In the genomic region with DNA sequence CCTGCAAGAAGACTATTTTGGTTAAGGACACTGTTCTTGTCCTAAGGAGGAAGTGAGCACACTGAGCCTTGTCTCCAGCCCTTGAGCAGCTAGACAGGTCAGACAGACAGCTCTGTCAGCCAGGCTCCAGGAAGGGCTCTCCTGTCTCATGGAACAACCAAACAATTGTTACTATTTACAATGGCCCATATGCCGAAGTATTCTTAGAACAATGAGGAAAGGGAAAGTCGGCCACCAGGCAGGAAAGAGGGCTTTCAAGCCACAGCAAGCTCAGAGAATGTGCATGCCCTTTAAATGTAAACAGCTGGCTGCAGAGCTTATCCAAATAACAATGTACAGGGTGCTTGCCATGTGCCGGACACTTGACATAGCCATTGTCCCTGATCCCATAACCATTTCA, we compare ENCODE assay signal across 11 mouse cellular contexts.
DNase-seq lines count a peak whose midpoint lies in the region; ATAC-seq lines count a peak whose summit lies in the region.
"Had no signal": no experiment of that assay in that cellular context is flagged by ENCODE, and none has a peak within 500 bp of the region (broad histone marks: within the 10 kb centered on the region; RNA-seq: fewer than 3 reads in every experiment).

No protein-coding gene starts in this region.

- H3K9me3 ChIP-seq in liver, embryonic 16.5 days (replicated peaks; ENCODE audit: control insufficient read depth, low read length): no peaks in the 10 kb centered on the region
- H3K9me3 ChIP-seq in liver, embryonic 11.5 days (ENCODE audit: control insufficient read depth, low read length): no peaks in the 10 kb centered on the region
- no peaks in the 10 kb centered on the region for H3K9me3 ChIP-seq in heart, embryonic 14.5 days (ENCODE audit: control insufficient read depth, low read length)
- H3K9me3 ChIP-seq in hindbrain, embryonic 16.5 days (ENCODE audit: control insufficient read depth, low read length): no peaks in the 10 kb centered on the region
- H3K9me3 ChIP-seq: neural tube, embryonic 13.5 days had no signal

- H3K9ac ChIP-seq in liver, embryonic 16.5 days (ENCODE audit: low read depth, low read length): no peak overlapping the region
- H3K9ac ChIP-seq in liver, embryonic 11.5 days (ENCODE audit: low read depth, low read length): no peak overlapping the region
- H3K9ac ChIP-seq in heart, embryonic 14.5 days (ENCODE audit: low read length): no peak overlapping the region
- no peak overlapping the region for H3K9ac ChIP-seq in hindbrain, embryonic 16.5 days (ENCODE audit: low read depth, low read length)
- H3K9ac ChIP-seq: liver, embryonic 14.5 days; neural tube, embryonic 13.5 days had no signal

- H3K27ac ChIP-seq in liver, embryonic 16.5 days (ENCODE audit: low read length): no peak overlapping the region
- H3K27ac ChIP-seq in liver, embryonic 11.5 days (ENCODE audit: low read depth, low read length): no peak overlapping the region
- peak overlapping the region in 1 of 2 experiments; percentile 14; a peak in 1 of 4 replicates for H3K27ac ChIP-seq in heart, embryonic 14.5 days (replicated peaks in 1 of 2; ENCODE audit: control insufficient read depth in 1 of 2, insufficient read depth in 1 of 2, low read depth in 2 of 2, low read length in 2 of 2)
- no peak overlapping the region for H3K27ac ChIP-seq in hindbrain, embryonic 16.5 days (ENCODE audit: low read depth, low read length)
- H3K27ac ChIP-seq: liver, embryonic 14.5 days; neural tube, embryonic 13.5 days had no signal

- peak; percentile 20 for DNase-seq in embryo, embryonic 10 days (ENCODE audit: low spot score)
- no peak for DNase-seq in embryo, embryonic 9.5 days (ENCODE audit: extremely low spot score)
- no peak for DNase-seq in liver, embryonic 11.5 days (ENCODE audit: low spot score)
- peak; percentile 35 for DNase-seq in lung, postnatal 14 days
- DNase-seq in spleen, postnatal 10 days (ENCODE audit: low spot score in 2 of 2): no peak
- DNase-seq: thymus, postnatal 25 days had no signal

- no peaks in the 10 kb centered on the region for H3K36me3 ChIP-seq in liver, embryonic 16.5 days (ENCODE audit: control insufficient read depth, insufficient read depth)
- no peaks in the 10 kb centered on the region for H3K36me3 ChIP-seq in liver, embryonic 11.5 days (ENCODE audit: control insufficient read depth, insufficient read depth, low read length)
- H3K36me3 ChIP-seq in heart, embryonic 14.5 days (ENCODE audit: control insufficient read depth, insufficient read depth, low read length): no peaks in the 10 kb centered on the region
- no peaks in the 10 kb centered on the region for H3K36me3 ChIP-seq in hindbrain, embryonic 16.5 days (ENCODE audit: control insufficient read depth, insufficient read depth, low read length)
- H3K36me3 ChIP-seq: neural tube, embryonic 13.5 days had no signal

- WGBS in liver, embryonic 16.5 days (ENCODE audit: insufficient replicate concordance): 26% methylated on average over 3 of the region's 3 CpGs
- WGBS in liver, embryonic 11.5 days: 37% methylated on average over 3 of the region's 3 CpGs
- WGBS in heart, embryonic 14.5 days: 23% methylated on average over 3 of the region's 3 CpGs
- 23% methylated on average over 3 of the region's 3 CpGs for WGBS in hindbrain, embryonic 16.5 days

- no peaks in the 10 kb centered on the region for H3K4me1 ChIP-seq in liver, embryonic 16.5 days (ENCODE audit: control insufficient read depth, low read depth, low read length)
- H3K4me1 ChIP-seq in liver, embryonic 11.5 days (replicated peaks; ENCODE audit: control insufficient read depth, insufficient read depth, low read length): no peaks in the 10 kb centered on the region
- peaks cover 0 to 2% of the 10 kb centered on the region in 2 experiments; a peak in 1 of 4 replicates for H3K4me1 ChIP-seq in heart, embryonic 14.5 days (ENCODE audit: control insufficient read depth in 2 of 2, insufficient read depth in 2 of 2, low read length in 2 of 2)
- no peaks in the 10 kb centered on the region for H3K4me1 ChIP-seq in hindbrain, embryonic 16.5 days (ENCODE audit: control insufficient read depth, insufficient read depth, low read depth, low read length)
- H3K4me1 ChIP-seq: neural tube, embryonic 13.5 days had no signal

- ATAC-seq in liver, embryonic 16.5 days (ENCODE audit: low read depth): peak; percentile 37
- ATAC-seq in liver, embryonic 11.5 days (replicated peaks; ENCODE audit: low FRiP score): no peak
- ATAC-seq in heart, embryonic 14.5 days (ENCODE audit: insufficient number of reproducible peaks, insufficient read depth, low FRiP score, low read depth): 0 out of 2 replicates have a peak, but pooled peaks have one; percentile 31
- no peak for ATAC-seq in hindbrain, embryonic 16.5 days

- no peaks in the 10 kb centered on the region for H3K27me3 ChIP-seq in liver, embryonic 16.5 days (ENCODE audit: control insufficient read depth, insufficient read depth, low read depth, low read length)
- H3K27me3 ChIP-seq in liver, embryonic 11.5 days (replicated peaks; ENCODE audit: control insufficient read depth, insufficient read depth, low read length): no peaks in the 10 kb centered on the region
- H3K27me3 ChIP-seq in heart, embryonic 14.5 days (ENCODE audit: control insufficient read depth, insufficient read depth, low read length): no peaks in the 10 kb centered on the region
- no peaks in the 10 kb centered on the region for H3K27me3 ChIP-seq in hindbrain, embryonic 16.5 days (replicated peaks; ENCODE audit: control insufficient read depth, insufficient read depth, low read length)
- H3K27me3 ChIP-seq: neural tube, embryonic 13.5 days had no signal

- H3K4me3 ChIP-seq in liver, embryonic 16.5 days (ENCODE audit: low read depth, low read length): no peak overlapping the region
- no peak overlapping the region for H3K4me3 ChIP-seq in liver, embryonic 11.5 days (ENCODE audit: low read depth, low read length)
- no peak overlapping the region for H3K4me3 ChIP-seq in heart, embryonic 14.5 days (ENCODE audit: control insufficient read depth in 1 of 2, insufficient read depth in 1 of 2, low read depth in 1 of 2, low read length in 2 of 2)
- no peak overlapping the region for H3K4me3 ChIP-seq in hindbrain, embryonic 16.5 days (ENCODE audit: low read length)
- H3K4me3 ChIP-seq: neural tube, embryonic 13.5 days had no signal

- H3K4me2 ChIP-seq in liver, embryonic 16.5 days (ENCODE audit: low read depth, low read length): no peak overlapping the region
- no peak overlapping the region for H3K4me2 ChIP-seq in liver, embryonic 11.5 days
- H3K4me2 ChIP-seq in heart, embryonic 14.5 days (ENCODE audit: low read length): no peak overlapping the region
- H3K4me2 ChIP-seq in hindbrain, embryonic 16.5 days (ENCODE audit: low read length): no peak overlapping the region
- H3K4me2 ChIP-seq: neural tube, embryonic 13.5 days had no signal

Comparison
In these comparisons a context has a peak if more than half of its experiments do, and no peak if none do; other contexts are left out.
1. DNase-seq: peak in embryo, embryonic 10 days (single experiment) and lung, postnatal 14 days (single experiment); none in embryo, embryonic 9.5 days (single experiment), liver, embryonic 11.5 days (single experiment) and spleen, postnatal 10 days (0 of 2).
2. ATAC-seq: peak in liver, embryonic 16.5 days (single experiment) and heart, embryonic 14.5 days (single experiment); none in liver, embryonic 11.5 days (single experiment) and hindbrain, embryonic 16.5 days (single experiment).